Mouse (Mus musculus) myocyte (in vitro differentiated cells): Measurements from ENCODE around the gene Adamtsl4.

Source experiments
- CEBPB ChIP-seq: IDR thresholded peaks from 2 replicates; pipeline ENCODE4 v1.6.1; 2011; ENCODE audit warnings: mild to moderate bottlenecking, moderate library complexity; ENCODE audit not compliant: poor library complexity, insufficient read depth, severe bottlenecking
- MAX ChIP-seq: IDR thresholded peaks from one replicate; pipeline ENCODE4 v1.6.1; 2011; ENCODE audit warnings: low read depth, mild to moderate bottlenecking, control low read depth
- POLR2A ChIP-seq: IDR thresholded peaks from one replicate; pipeline ENCODE4 v1.6.1; 2011; ENCODE audit warnings: low read depth, mild to moderate bottlenecking, control low read depth, moderate library complexity; ENCODE audit not compliant: insufficient read length
- POLR2AphosphoS2 ChIP-seq: IDR thresholded peaks from one replicate; pipeline ENCODE4 v1.6.1; 2011; ENCODE audit warnings: low read depth, control low read depth; ENCODE audit not compliant: insufficient read length
- TCF12 ChIP-seq: IDR thresholded peaks from one replicate; pipeline ENCODE4 v1.6.1; 2011; ENCODE audit warnings: mild to moderate bottlenecking, control low read depth; ENCODE audit not compliant: poor library complexity, insufficient read depth, severe bottlenecking

GRCm38 (mm10) chr3:95734092-95734702 is 46.5 kb upstream of the Adamtsl4 start:
- TF ChIP-seq POLR2A (no peak), TCF12 (no peak), MAX (no peak), POLR2AphosphoS2 (peak; percentile 5), CEBPB (no peak)
